Mouse (Mus musculus) ES-E14 (cell line): ENCODE measurements around the gene Dtx4. TPM values are rescaled to one million over a fixed set of nuclear protein-coding genes. Genes with fewer than 3 reads are reported as not detected.

Source experiments
- DNase-seq: peaks from one replicate; pipeline ENCODE4 v3.0.0-alpha.2; 2013; ENCODE audit warnings: low read depth, low spot score
- H3K27ac ChIP-seq: 2 replicates; pipeline ENCODE4 v1.5.1; 2012; ENCODE audit warnings: low read depth, mild to moderate bottlenecking, low read length, moderate library complexity, mixed read lengths; ENCODE audit not compliant: poor library complexity, insufficient read depth, severe bottlenecking
- H3K36me3 ChIP-seq: 2 replicates; pipeline ENCODE4 v1.6.1; 2012; ENCODE audit warnings: mild to moderate bottlenecking, low read length, moderate library complexity, mixed read lengths; ENCODE audit not compliant: control insufficient read depth, poor library complexity, insufficient read depth, severe bottlenecking
- H3K4me1 ChIP-seq, 2 experiments: fragments of 150-350 bp in 1 of 2; sonication (generic) in 1 of 2; 2 replicates each; pipeline ENCODE4 v1.6.1; 2012; ENCODE audit warnings: low read length in 2 of 2, mild to moderate bottlenecking in 1 of 2, mixed read lengths in 1 of 2; ENCODE audit not compliant: control insufficient read depth in 2 of 2, insufficient read depth in 2 of 2, poor library complexity in 1 of 2
- H3K4me3 ChIP-seq, 2 experiments: fragments of 150-350 bp in 1 of 2; sonication (generic) in 1 of 2; 2 replicates each; pipeline ENCODE4 v1.5.1; 2012; ENCODE audit warnings: low read length in 2 of 2, low read depth in 1 of 2, mild to moderate bottlenecking in 1 of 2, mixed read lengths in 1 of 2; ENCODE audit not compliant: insufficient read depth in 1 of 2, poor library complexity in 1 of 2, severe bottlenecking in 1 of 2
- H3K9ac ChIP-seq: 2 replicates; pipeline ENCODE4 v1.6.1; 2012; ENCODE audit warnings: low read depth, mild to moderate bottlenecking, low read length, mixed read lengths; ENCODE audit not compliant: poor library complexity, insufficient read depth, severe bottlenecking
- H3K9me3 ChIP-seq: fragments of 150-350 bp; sonication (generic); 2 replicates; pipeline ENCODE4 v1.6.1; 2012; ENCODE audit warnings: low read depth, mild to moderate bottlenecking, low read length; ENCODE audit not compliant: control insufficient read depth, insufficient read depth
- CHD2 ChIP-seq: IDR thresholded peaks from 2 replicates; pipeline ENCODE4 v1.6.1; 2014; ENCODE audit warnings: mild to moderate bottlenecking, low read depth, low read length, inconsistent platforms
- HCFC1 ChIP-seq: IDR thresholded peaks from 2 replicates; pipeline ENCODE4 v1.6.1; 2012; ENCODE audit warnings: low read length, inconsistent platforms, borderline replicate concordance; ENCODE audit not compliant: insufficient read depth
- MAFK ChIP-seq: IDR thresholded peaks from 2 replicates; pipeline ENCODE4 v1.6.1; 2014; ENCODE audit warnings: mild to moderate bottlenecking, low read depth, low read length, inconsistent platforms; ENCODE audit not compliant: insufficient read depth
- ZC3H11A ChIP-seq: IDR thresholded peaks from 2 replicates; pipeline ENCODE4 v1.6.1; 2012; ENCODE audit warnings: low read depth, mild to moderate bottlenecking, inconsistent platforms, low read length, borderline replicate concordance
- ZNF384 ChIP-seq: IDR thresholded peaks from 2 replicates; pipeline ENCODE4 v1.6.1; 2012; ENCODE audit warnings: low read depth, low read length, inconsistent platforms
- in situ Hi-C, 2 experiments: fragments of 600-800 bp; cut with MboI; formaldehyde crosslinking; loops; one replicate each; pipeline ENCODE4 v1.15.1; 2025; ENCODE audit warnings: low sequenced_read_pairs in 2 of 2, inconsistent platforms in 1 of 2; ENCODE audit not compliant: unreplicated experiment in 2 of 2
- total RNA-seq: library from RNA; depleted of rRNA; stranded (reverse); fragments of 300-350 nt; gene quantifications from 2 replicates; pipeline ENCODE4 v1.2.3, GENCODE M21; 2012

The Dtx4 gene
- total RNA-seq, 1 experiment: 1.4 TPM

DNA sequence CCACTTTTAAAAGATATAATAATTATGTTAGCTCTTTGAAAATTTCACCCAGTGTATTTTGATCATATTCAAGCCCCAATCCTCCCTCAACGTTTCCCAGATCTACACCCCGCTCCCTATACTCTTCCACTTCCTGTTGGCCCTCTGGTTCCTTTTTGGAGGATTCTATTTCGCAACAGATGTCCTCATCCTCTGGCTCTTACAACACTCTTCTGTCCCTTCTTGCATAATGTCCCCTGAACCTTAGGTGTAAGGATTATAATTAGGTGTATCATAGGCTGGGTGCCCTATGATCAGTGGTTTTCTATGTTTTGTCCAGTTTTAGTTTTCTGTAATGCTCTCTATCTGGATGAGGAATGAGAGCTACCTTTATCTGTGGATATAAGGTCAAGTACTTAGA lies 56.2 kb downstream of the Dtx4 start:
- in situ Hi-C loops: no loop called here
- TF ChIP-seq ZC3H11A: no peak
- TF ChIP-seq ZNF384: no peak
- no peak for TF ChIP-seq MAFK
- TF ChIP-seq HCFC1: no peak
- no peak for TF ChIP-seq CHD2
- no peak for DNase-seq
- H3K27ac ChIP-seq: no peak overlapping the region
- no peaks in the 10 kb centered on the region for H3K36me3 ChIP-seq
- no peaks in the 10 kb centered on the region; the same call in 1 of the 2 replicates for H3K9me3 ChIP-seq
- H3K4me1 ChIP-seq: peaks cover 0 to 3% of the 10 kb centered on the region in 2 experiments; a peak in 1 of 4 replicates
- no peak overlapping the region for H3K4me3 ChIP-seq
- H3K9ac ChIP-seq: no peak overlapping the region

DNA sequence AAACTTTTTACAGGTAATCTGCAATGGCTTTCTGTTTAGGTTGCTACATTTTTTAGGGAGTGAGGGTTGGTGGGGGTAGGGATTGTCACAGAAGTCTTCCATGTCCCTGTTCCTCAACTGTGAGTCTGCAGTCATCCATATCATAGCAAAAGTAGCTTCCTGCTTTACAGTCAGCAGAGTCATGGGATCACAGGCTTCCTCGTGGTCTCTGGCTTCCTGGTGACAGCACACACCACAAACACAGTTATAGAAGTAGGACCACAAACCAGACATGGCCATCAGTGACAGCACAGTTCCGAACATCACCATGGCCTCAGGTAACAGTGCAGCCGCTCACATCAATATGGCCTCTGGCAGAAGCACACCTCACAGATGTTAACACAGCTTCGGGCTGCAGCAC lies 58.7 kb downstream of the Dtx4 start:
- peaks cover 0 to 3% of the 10 kb centered on the region in 2 experiments; a peak in 1 of 4 replicates for H3K4me1 ChIP-seq
- in situ Hi-C loops: no loop called here
- no peaks in the 10 kb centered on the region; the same call in 1 of the 2 replicates for H3K9me3 ChIP-seq
- no peak overlapping the region for H3K4me3 ChIP-seq
- H3K27ac ChIP-seq: no peak overlapping the region
- TF ChIP-seq ZC3H11A (no peak), HCFC1 (no peak), CHD2 (no peak), MAFK (no peak), ZNF384 (no peak)
- no peaks in the 10 kb centered on the region for H3K36me3 ChIP-seq
- no peak for DNase-seq
- no peak overlapping the region for H3K9ac ChIP-seq

DNA sequence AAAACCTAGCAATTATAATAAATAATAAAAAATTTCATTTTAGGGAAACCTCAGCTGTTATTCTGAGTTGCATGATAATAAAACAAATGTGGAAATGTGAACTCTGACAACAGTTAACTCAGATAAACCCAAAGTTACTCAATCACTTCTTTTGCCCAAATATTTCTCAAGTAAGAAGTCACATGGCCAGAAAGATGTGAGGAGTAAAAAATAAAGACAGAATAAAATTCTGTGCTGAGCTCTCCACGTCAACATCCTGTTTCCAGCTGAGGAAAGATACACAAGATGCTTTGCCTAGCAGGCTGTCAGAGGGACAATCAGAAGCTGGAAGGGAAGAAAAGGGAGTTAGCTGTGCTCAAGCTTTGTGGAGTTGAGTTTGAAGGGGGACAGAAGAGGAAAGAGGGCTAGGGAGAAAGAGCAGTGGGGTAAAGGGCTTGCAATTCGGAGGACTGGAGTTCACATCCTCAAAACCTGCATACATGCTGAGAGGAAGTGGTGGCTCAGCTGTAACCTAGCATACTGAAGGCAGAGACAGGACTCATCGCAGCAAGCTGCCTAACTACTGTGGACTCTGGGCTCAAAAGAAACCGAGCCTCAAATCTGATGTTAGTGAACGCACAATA lies 61.0 kb downstream of the Dtx4 start:
- Histone ChIP-seq H3K9me3 (no peaks in the 10 kb centered on the region), H3K36me3 (no peaks in the 10 kb centered on the region), H3K9ac (no peak overlapping the region), H3K4me3 (no peak overlapping the region), H3K27ac (0 out of 2 replicates have a peak overlapping the region, but pooled peaks have one; percentile 0), H3K4me1 (peaks cover 0 to 3% of the 10 kb centered on the region in 2 experiments; a peak in 1 of 4 replicates)
- DNase-seq: no peak
- TF ChIP-seq MAFK (no peak), ZNF384 (no peak), CHD2 (no peak), HCFC1 (no peak), ZC3H11A (no peak)
- in situ Hi-C loops: no loop called here

DNA sequence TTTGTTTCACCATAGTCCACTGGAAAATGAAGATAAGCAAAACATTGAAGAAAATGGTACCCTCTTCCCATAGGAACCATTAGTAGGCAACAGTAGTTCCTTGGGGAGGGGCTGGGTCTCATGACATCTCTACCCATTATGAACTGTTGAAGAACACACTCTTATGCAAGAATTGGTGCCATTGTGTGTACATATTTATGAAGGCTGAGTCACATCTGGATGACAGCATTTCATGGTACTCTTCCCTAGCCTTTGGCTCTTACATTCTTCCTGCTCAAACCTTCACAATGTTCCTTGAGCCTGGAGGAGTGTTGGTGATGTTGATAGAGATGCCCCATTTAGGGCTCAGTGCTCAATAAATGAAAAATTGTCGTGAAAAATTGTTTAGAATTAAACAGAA lies 61.7 kb downstream of the Dtx4 start:
- H3K4me3 ChIP-seq: no peak overlapping the region
- no peak for TF ChIP-seq ZNF384
- TF ChIP-seq MAFK: no peak
- TF ChIP-seq CHD2: no peak
- TF ChIP-seq HCFC1: no peak
- TF ChIP-seq ZC3H11A: no peak
- no peak overlapping the region for H3K27ac ChIP-seq
- no peaks in the 10 kb centered on the region for H3K9me3 ChIP-seq
- H3K4me1 ChIP-seq: peaks cover 0 to 3% of the 10 kb centered on the region in 2 experiments; a peak in 1 of 4 replicates
- in situ Hi-C loops: no loop called here
- DNase-seq: no peak
- no peaks in the 10 kb centered on the region for H3K36me3 ChIP-seq
- no peak overlapping the region for H3K9ac ChIP-seq

DNA sequence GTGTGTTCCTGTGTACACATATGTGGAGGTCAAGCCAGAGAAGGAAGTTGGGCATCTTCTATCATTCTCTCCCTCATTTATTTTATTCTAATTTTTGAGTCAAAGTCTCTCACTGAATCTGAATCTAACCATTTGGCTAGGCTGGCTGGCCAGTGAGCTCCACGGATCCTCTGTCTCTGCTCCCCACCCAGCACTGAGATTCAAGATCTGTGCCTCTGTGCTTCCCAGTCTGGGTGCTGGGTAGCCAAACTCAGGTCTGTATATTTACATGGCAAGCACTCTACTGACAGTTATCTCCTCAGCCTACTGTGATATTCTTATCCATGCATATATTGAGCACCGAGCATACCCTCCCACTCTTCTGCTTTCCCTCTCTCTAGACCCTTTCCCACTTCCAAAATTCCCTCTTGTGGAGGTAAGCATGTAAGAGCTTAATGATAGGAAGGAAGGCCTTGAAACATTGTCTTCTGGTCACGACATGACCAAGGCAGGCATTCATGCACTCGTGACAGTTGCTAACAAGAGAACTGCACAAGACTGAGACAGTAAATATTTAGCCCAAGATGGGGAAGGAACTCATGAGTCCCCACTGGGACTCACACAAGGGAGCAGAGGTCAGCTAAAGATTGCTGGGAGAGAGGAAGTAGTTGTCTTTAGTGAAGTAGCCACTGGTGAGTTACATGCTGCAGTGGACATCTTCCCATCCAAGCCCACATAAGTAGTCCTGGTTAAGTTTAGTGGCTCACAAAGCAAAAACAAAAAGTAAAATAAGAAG lies 65.3 kb downstream of the Dtx4 start:
- H3K4me3 ChIP-seq: no peak overlapping the region
- no peak overlapping the region for H3K9ac ChIP-seq
- peaks cover 0 to 3% of the 10 kb centered on the region in 2 experiments; a peak in 1 of 4 replicates for H3K4me1 ChIP-seq
- in situ Hi-C loops: no loop called here
- no peak for DNase-seq
- no peaks in the 10 kb centered on the region for H3K9me3 ChIP-seq
- TF ChIP-seq ZC3H11A: no peak
- TF ChIP-seq MAFK: no peak
- TF ChIP-seq HCFC1: no peak
- TF ChIP-seq ZNF384: no peak
- no peak for TF ChIP-seq CHD2
- H3K36me3 ChIP-seq: no peaks in the 10 kb centered on the region
- no peak overlapping the region for H3K27ac ChIP-seq
